Mouse (Mus musculus) thymus, adult 2 months (tissue): ENCODE data around the gene Cd80. TPM values are rescaled to one million over a fixed set of nuclear protein-coding genes. Genes with fewer than 3 reads are reported as not detected.
"Not testable (repeated sequence)": the region's sequence is repeated elsewhere in the genome, so short reads cannot be mapped to it uniquely, and the experiment has no call there.

Source experiments
- DNase-seq: peaks from one replicate; pipeline ENCODE4 v3.0.0; 2021
- H3K27ac ChIP-seq: fragments of 200-500 bp; 2 replicates; pipeline ENCODE4 v1.5.1; 2012; ENCODE audit warnings: low read length, control low read depth; ENCODE audit not compliant: control insufficient read depth, insufficient read depth
- H3K27me3 ChIP-seq: fragments of 200-500 bp; 2 replicates; pipeline ENCODE4 v1.6.1; 2012; ENCODE audit warnings: mild to moderate bottlenecking, low read length, moderate library complexity, mixed read lengths; ENCODE audit not compliant: control insufficient read depth, insufficient read depth
- H3K36me3 ChIP-seq: fragments of 200-500 bp; 2 replicates; pipeline ENCODE4 v1.6.1; 2012; ENCODE audit warnings: mild to moderate bottlenecking, low read length, moderate library complexity; ENCODE audit not compliant: control insufficient read depth, insufficient read depth
- H3K4me1 ChIP-seq: fragments of 200-500 bp; replicated peaks from 2 replicates; pipeline ENCODE4 v1.6.1; 2012; ENCODE audit warnings: low read length; ENCODE audit not compliant: control insufficient read depth, insufficient read depth
- H3K4me3 ChIP-seq: fragments of 200-500 bp; 2 replicates; pipeline ENCODE4 v1.5.1; 2012; ENCODE audit warnings: mild to moderate bottlenecking, low read length, control low read depth, moderate library complexity; ENCODE audit not compliant: control insufficient read depth, insufficient read depth
- CTCF ChIP-seq: fragments of 200-500 bp; IDR thresholded peaks from 2 replicates; pipeline ENCODE4 v1.5.1; 2012; ENCODE audit warnings: mild to moderate bottlenecking, control low read depth, low read length, moderate library complexity, borderline replicate concordance; ENCODE audit not compliant: control insufficient read depth, poor library complexity, insufficient read depth; ENCODE audit errors: extremely low read depth
- POLR2A ChIP-seq: fragments of 200-500 bp; IDR thresholded peaks from 2 replicates; pipeline ENCODE4 v1.6.1; 2012; ENCODE audit warnings: mild to moderate bottlenecking, low read length, control low read depth, moderate library complexity; ENCODE audit not compliant: control insufficient read depth, poor library complexity, insufficient read depth; ENCODE audit errors: extremely low read depth
- WGBS: fragments of 180-500 bp; shearing (Covaris S2); methylation state at CpG from one replicate; pipeline ENCODE4 v1.1.7; 2018; 5-methylcytosine and 5-hydroxymethylcytosine counted together
- polyA plus RNA-seq: library from polyadenylated mRNA; depleted of rRNA; stranded (reverse); fragments of >200 nt; gene quantifications from 2 replicates; pipeline ENCODE4 v1.2.3, GENCODE M21; 2012

The Cd80 gene
- polyA plus RNA-seq, 1 experiment, result 5.2 TPM

- no peak for DNase-seq
- no peak for TF ChIP-seq CTCF
- TF ChIP-seq POLR2A, result no peak
- H3K4me3 ChIP-seq, result no peak overlapping the region
- 92% methylated on average over 6 of the region's 6 CpGs for WGBS
- no peaks in the 10 kb centered on the region for H3K4me1 ChIP-seq
- H3K27me3 ChIP-seq, result no peaks in the 10 kb centered on the region
- H3K36me3 ChIP-seq, result peaks cover 5% of the 10 kb centered on the region
- no peak overlapping the region for H3K27ac ChIP-seq
Observed at GRCm38 (mm10) chr16:38440403-38440802, 15.0 kb upstream of the Cd80 start.

DNA sequence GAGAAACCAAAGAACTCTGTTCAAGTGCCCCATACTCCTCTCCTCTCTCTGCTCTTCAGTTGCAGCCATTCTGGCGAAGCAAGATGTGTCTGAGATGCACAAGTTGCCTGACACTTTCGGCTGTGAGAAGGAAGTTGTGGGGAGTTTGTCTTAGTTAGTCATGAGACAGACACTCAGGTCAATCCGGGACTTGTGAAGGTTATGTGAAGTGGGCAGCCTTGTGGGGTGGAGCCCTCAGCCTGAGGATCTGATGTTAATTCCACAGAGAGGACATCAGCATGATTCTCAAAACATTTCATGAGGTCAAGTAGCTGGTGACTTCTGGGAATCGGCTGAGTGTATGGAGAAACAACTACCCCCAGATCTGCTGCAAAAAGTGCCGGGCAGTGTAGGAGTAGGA is 13.8 kb upstream of the Cd80 start:
- no peak for TF ChIP-seq CTCF
- no peak for TF ChIP-seq POLR2A
- Histone ChIP-seq H3K4me3 (no peak overlapping the region), H3K27me3 (no peaks in the 10 kb centered on the region), H3K4me1 (no peaks in the 10 kb centered on the region), H3K27ac (no peak overlapping the region), H3K36me3 (peaks cover 11% of the 10 kb centered on the region)
- DNase-seq, result no peak
- 69% methylated on average over 5 of the region's 5 CpGs for WGBS

- H3K4me3 ChIP-seq, result no peak overlapping the region
- WGBS, result 73% methylated on average over 8 of the region's 8 CpGs
Observed at GRCm38 (mm10) chr16:38442216-38442615, 13.1 kb upstream of the Cd80 start.

DNA sequence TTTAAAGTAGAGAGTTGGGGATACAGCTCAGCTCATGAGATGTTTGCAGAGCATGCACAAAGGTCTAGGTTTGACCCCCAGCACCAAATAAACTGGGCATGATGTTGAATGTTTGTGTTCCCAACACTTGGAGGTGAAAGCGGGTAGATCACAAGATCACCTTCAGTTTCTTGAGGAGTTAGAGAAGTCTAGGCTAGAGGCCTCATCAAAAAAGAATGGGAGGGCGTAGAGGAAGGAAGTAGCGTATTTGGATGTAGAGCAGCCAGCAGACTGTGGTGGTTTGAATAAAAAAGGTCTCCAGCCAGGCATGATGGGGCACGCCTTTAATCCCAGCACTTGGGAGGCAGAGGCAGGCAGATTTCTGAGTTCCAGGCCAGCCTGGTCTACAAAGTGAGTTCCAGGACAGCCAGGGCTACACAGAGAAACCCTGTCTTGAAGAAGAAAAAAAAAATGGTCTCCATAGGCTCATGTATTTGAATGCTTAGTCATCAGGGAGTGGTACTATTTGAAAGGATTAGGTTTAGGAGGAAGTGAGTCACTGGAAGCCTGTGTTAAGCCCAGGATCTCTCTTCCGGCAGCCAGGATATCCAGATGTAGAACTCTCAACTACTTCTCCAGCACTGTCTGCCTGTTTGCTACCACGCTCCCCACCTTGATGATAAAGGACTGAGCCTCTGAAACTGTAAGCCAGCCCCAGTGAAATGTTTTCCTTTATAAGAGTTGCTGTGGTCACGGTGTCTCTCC is 11.5 kb upstream of the Cd80 start:
- no peaks in the 10 kb centered on the region for H3K27me3 ChIP-seq
- peaks cover 11% of the 10 kb centered on the region for H3K36me3 ChIP-seq
- H3K27ac ChIP-seq, result no peak overlapping the region
- WGBS, result 92% methylated on average over 7 of the region's 7 CpGs
- DNase-seq, result no peak
- no peaks in the 10 kb centered on the region for H3K4me1 ChIP-seq
- no peak for TF ChIP-seq POLR2A
- no peak for TF ChIP-seq CTCF
- no peak overlapping the region for H3K4me3 ChIP-seq

More at GRCm38 (mm10) chr16:38442216-38442615, 13.1 kb upstream of the Cd80 start:
- no peak for TF ChIP-seq CTCF
- TF ChIP-seq POLR2A, result no peak
- H3K4me1 ChIP-seq, result no peaks in the 10 kb centered on the region
- H3K27me3 ChIP-seq, result no peaks in the 10 kb centered on the region
- no peak for DNase-seq
- H3K27ac ChIP-seq, result no peak overlapping the region
- peaks cover 11% of the 10 kb centered on the region for H3K36me3 ChIP-seq

DNA sequence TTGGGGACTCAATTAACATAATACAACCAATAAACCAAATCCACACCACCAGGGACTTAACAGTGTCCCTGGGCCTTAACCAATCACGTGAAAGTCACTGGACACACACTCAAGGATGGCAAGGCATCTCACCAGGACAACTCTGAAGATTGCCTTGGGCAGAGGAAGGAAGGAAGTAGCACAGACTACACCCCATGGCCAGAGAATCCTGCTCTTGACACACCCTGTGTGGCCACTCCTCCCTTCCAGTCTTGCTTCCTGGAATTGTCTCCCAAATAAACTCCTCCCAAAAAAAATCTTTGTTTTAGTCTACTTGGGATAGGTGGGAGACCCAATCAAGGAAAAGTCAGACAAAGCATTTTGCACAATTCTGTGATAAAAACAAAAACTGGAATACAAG is 10.3 kb upstream of the Cd80 start:
- 96% methylated on average over 1 of the region's 1 CpGs for WGBS
- H3K4me3 ChIP-seq, result no peak overlapping the region
- DNase-seq, result no peak
- peaks cover 11% of the 10 kb centered on the region for H3K36me3 ChIP-seq
- no peaks in the 10 kb centered on the region for H3K4me1 ChIP-seq
- H3K27ac ChIP-seq, result no peak overlapping the region
- no peaks in the 10 kb centered on the region for H3K27me3 ChIP-seq
- no peak for TF ChIP-seq CTCF
- TF ChIP-seq POLR2A, result no peak

GRCm38 (mm10) chr16:38445576-38445975 is 9.8 kb upstream of the Cd80 start:
- TF ChIP-seq POLR2A (no peak), CTCF (no peak)
- no peak overlapping the region for H3K4me3 ChIP-seq
- no peak overlapping the region for H3K27ac ChIP-seq
- H3K27me3 ChIP-seq, result no peaks in the 10 kb centered on the region
- WGBS, result 96% methylated on average over 20 of the region's 20 CpGs
- DNase-seq, result no peak
- H3K36me3 ChIP-seq, result peaks cover 11% of the 10 kb centered on the region
- H3K4me1 ChIP-seq, result no peaks in the 10 kb centered on the region

- not testable (repeated sequence) for H3K27ac ChIP-seq, H3K27me3 ChIP-seq, H3K4me1 ChIP-seq, H3K4me3 ChIP-seq, DNase-seq
- H3K36me3 ChIP-seq, result peaks cover 11% of the 10 kb centered on the region
- WGBS, result 96% methylated on average over 2 of the region's 2 CpGs
Observed at GRCm38 (mm10) chr16:38446141-38446540, 9.2 kb upstream of the Cd80 start.
